In the genomic region with DNA sequence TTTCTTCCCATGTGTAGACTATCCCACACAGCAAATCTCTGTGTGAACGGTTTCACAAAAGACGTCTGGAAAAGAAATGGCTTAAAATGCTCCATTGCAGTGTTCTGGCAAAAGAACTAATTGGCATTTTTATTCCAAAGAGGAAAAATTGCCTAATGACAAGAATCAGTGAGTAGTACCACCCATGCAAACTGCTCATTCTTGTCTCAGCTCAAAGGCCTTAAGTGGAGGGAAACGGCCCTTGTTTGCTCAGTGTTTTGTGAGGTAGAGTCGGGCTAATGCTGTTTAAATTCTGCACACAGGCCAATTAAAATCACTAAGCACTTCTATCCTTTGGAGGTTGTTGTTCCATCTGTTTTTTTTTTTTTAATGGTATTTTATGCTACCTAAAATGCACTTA, we compare ENCODE assay signal across 32 mouse cellular contexts.
"Had no signal": no experiment of that assay in that cellular context is flagged by ENCODE, and none has a peak within 500 bp of the region (broad histone marks: within the 10 kb centered on the region; RNA-seq: fewer than 3 reads in every experiment).

No protein-coding gene starts in this region.

- H3K9ac ChIP-seq: limb, embryonic 12.5 days; limb, embryonic 13.5 days; limb, embryonic 15.5 days; liver, embryonic 12.5 days; liver, embryonic 13.5 days; liver, embryonic 14.5 days; liver, embryonic 15.5 days; liver, postnatal 0 days; lung, embryonic 14.5 days; lung, embryonic 15.5 days; midbrain, embryonic 12.5 days; midbrain, embryonic 13.5 days; midbrain, embryonic 15.5 days; neural tube, embryonic 12.5 days had no signal

- H3K9me3 ChIP-seq: limb, embryonic 10.5 days; limb, embryonic 12.5 days; limb, embryonic 13.5 days; limb, embryonic 15.5 days; liver, embryonic 12.5 days; liver, embryonic 13.5 days; liver, embryonic 15.5 days; lung, embryonic 15.5 days; midbrain, embryonic 10.5 days; midbrain, embryonic 12.5 days; midbrain, embryonic 13.5 days; midbrain, embryonic 15.5 days; neural tube, embryonic 12.5 days had no signal

- DNase-seq: left cerebral cortex, postnatal 4 days; liver; liver, embryonic 13.5 days; liver, postnatal 0 days; lung, adult 18-20 months; lung, adult 2 months; lung, embryonic 14.5 days; lung, postnatal 10 days; lung, postnatal 14 days; lung, postnatal 36 days; lung, postnatal 4 days; midbrain, embryonic 14.5 days had no signal

- H3K27me3 ChIP-seq: limb, embryonic 12.5 days; limb, embryonic 13.5 days; limb, embryonic 15.5 days; liver, embryonic 12.5 days; liver, embryonic 13.5 days; liver, embryonic 15.5 days; lung, embryonic 15.5 days; megakaryocyte, embryonic 14.5 days; midbrain, embryonic 12.5 days; midbrain, embryonic 13.5 days; midbrain, embryonic 15.5 days; neural tube, embryonic 12.5 days had no signal

- ATAC-seq: liver, embryonic 12.5 days; liver, postnatal 0 days; lung, postnatal 0 days; midbrain, embryonic 13.5 days; midbrain, embryonic 15.5 days; midbrain, embryonic 16.5 days had no signal

- H3K4me1 ChIP-seq: limb, embryonic 10.5 days; limb, embryonic 12.5 days; limb, embryonic 13.5 days; limb, embryonic 15.5 days; liver, embryonic 12.5 days; liver, embryonic 13.5 days; liver, embryonic 15.5 days; lung, embryonic 15.5 days; megakaryocyte, embryonic 14.5 days; midbrain, embryonic 12.5 days; midbrain, embryonic 13.5 days; midbrain, embryonic 15.5 days; neural tube, embryonic 12.5 days had no signal

- H3K4me3 ChIP-seq: limb, embryonic 10.5 days; limb, embryonic 12.5 days; limb, embryonic 13.5 days; limb, embryonic 15.5 days; liver, embryonic 12.5 days; liver, embryonic 13.5 days; liver, embryonic 15.5 days; lung, embryonic 15.5 days; megakaryocyte, embryonic 14.5 days; midbrain, embryonic 10.5 days; midbrain, embryonic 12.5 days; midbrain, embryonic 13.5 days; midbrain, embryonic 15.5 days; myocyte; neural tube, embryonic 12.5 days had no signal

- H3K36me3 ChIP-seq: limb, embryonic 10.5 days; limb, embryonic 12.5 days; limb, embryonic 13.5 days; limb, embryonic 15.5 days; liver, embryonic 12.5 days; liver, embryonic 13.5 days; liver, embryonic 15.5 days; lung, embryonic 15.5 days; midbrain, embryonic 10.5 days; midbrain, embryonic 12.5 days; midbrain, embryonic 13.5 days; midbrain, embryonic 15.5 days; neural tube, embryonic 12.5 days had no signal

- H3K4me2 ChIP-seq: limb, embryonic 12.5 days; limb, embryonic 13.5 days; limb, embryonic 15.5 days; liver, embryonic 11.5 days; liver, embryonic 12.5 days; liver, embryonic 13.5 days; liver, embryonic 15.5 days; lung, embryonic 14.5 days; lung, embryonic 15.5 days; midbrain, embryonic 11.5 days; midbrain, embryonic 12.5 days; midbrain, embryonic 13.5 days; midbrain, embryonic 15.5 days; neural tube, embryonic 12.5 days had no signal

- H3K27ac ChIP-seq: limb, embryonic 10.5 days; limb, embryonic 12.5 days; limb, embryonic 13.5 days; limb, embryonic 15.5 days; liver, embryonic 12.5 days; liver, embryonic 13.5 days; liver, embryonic 14.5 days; liver, embryonic 15.5 days; lung, embryonic 15.5 days; macrophage; midbrain, embryonic 10.5 days; midbrain, embryonic 12.5 days; midbrain, embryonic 13.5 days; midbrain, embryonic 15.5 days; neural tube, embryonic 12.5 days had no signal
